Mouse (Mus musculus) forebrain, embryonic 13.5 days (tissue): ENCODE results near the gene Astn1. TPM values are rescaled to one million over a fixed set of nuclear protein-coding genes. Genes with fewer than 3 reads are reported as not detected.

ENCODE experiments used
- ATAC-seq: fragments of 200-750 bp; cut with Nextera tagmentation; 2 replicates; pipeline ENCODE4 v1.8.0; 2017
- H3K27ac ChIP-seq: fragments of 300-500 bp; sonication (generic); 2 replicates; pipeline ENCODE4 v1.5.1; 2015; ENCODE audit warnings: inconsistent platforms, mild to moderate bottlenecking, moderate library complexity
- H3K27me3 ChIP-seq: fragments of 300-500 bp; sonication (generic); 2 replicates; pipeline ENCODE4 v1.6.1; 2015; ENCODE audit warnings: mild to moderate bottlenecking, inconsistent platforms
- H3K36me3 ChIP-seq: fragments of 300-500 bp; sonication (generic); 2 replicates; pipeline ENCODE4 v1.6.1; 2015; ENCODE audit warnings: mild to moderate bottlenecking, inconsistent platforms; ENCODE audit not compliant: poor library complexity, severe bottlenecking
- H3K4me1 ChIP-seq: fragments of 300-500 bp; sonication (generic); 2 replicates; pipeline ENCODE4 v1.6.1; 2015; ENCODE audit warnings: inconsistent platforms
- H3K4me2 ChIP-seq: fragments of 300-500 bp; sonication (generic); 2 replicates; pipeline ENCODE4 v1.6.1; 2015; ENCODE audit warnings: inconsistent platforms, mild to moderate bottlenecking, moderate library complexity
- H3K4me3 ChIP-seq: fragments of 300-500 bp; sonication (generic); 2 replicates; pipeline ENCODE4 v1.5.1; 2015; ENCODE audit warnings: mild to moderate bottlenecking, inconsistent platforms
- H3K9ac ChIP-seq: fragments of 300-500 bp; sonication (generic); 2 replicates; pipeline ENCODE4 v1.6.1; 2015; ENCODE audit warnings: mild to moderate bottlenecking, inconsistent platforms
- H3K9me3 ChIP-seq: fragments of 300-500 bp; sonication (generic); replicated peaks from 2 replicates; pipeline ENCODE4 v1.6.1; 2016; ENCODE audit warnings: inconsistent platforms
- WGBS: fragments of 180-500 bp; shearing (Covaris S2); methylation state at CpG from one replicate; pipeline ENCODE4 v1.1.7; 2015; 5-methylcytosine and 5-hydroxymethylcytosine counted together
- polyA plus RNA-seq: library from polyadenylated mRNA; unstranded; fragments of >200 nt; fragmentation: Nextera tagmentation; extraction: Ambion mirVana; gene quantifications from 2 replicates; pipeline ENCODE4 v1.2.1, GENCODE M21; 2015

The Astn1 gene
- polyA plus RNA-seq, 1 experiment from 2014 or later: 24.7 TPM

- ATAC-seq: no peak
- Histone ChIP-seq H3K4me1 (no peaks in the 10 kb centered on the region; the same call in 1 of the 2 replicates), H3K4me2 (no peak overlapping the region), H3K27ac (no peak overlapping the region), H3K27me3 (no peaks in the 10 kb centered on the region), H3K9ac (no peak overlapping the region), H3K9me3 (no peaks in the 10 kb centered on the region), H3K4me3 (no peak overlapping the region), H3K36me3 (no peaks in the 10 kb centered on the region; the same call in 1 of the 2 replicates)
- WGBS: 83% methylated on average over 1 of the region's 1 CpGs
Observed at GRCm38 (mm10) chr1:158422739-158423138, 60.7 kb downstream of the Astn1 start.

GRCm38 (mm10) chr1:158446071-158446470 lies 84.0 kb downstream of the Astn1 start:
- Histone ChIP-seq H3K27ac (no peak overlapping the region), H3K4me3 (no peak overlapping the region), H3K27me3 (no peaks in the 10 kb centered on the region), H3K9me3 (no peaks in the 10 kb centered on the region), H3K9ac (no peak overlapping the region), H3K4me1 (peaks cover 9% of the 10 kb centered on the region), H3K4me2 (no peak overlapping the region), H3K36me3 (no peaks in the 10 kb centered on the region)
- 97% methylated on average over 1 of the region's 1 CpGs for WGBS
- no peak for ATAC-seq

- Histone ChIP-seq H3K36me3 (no peaks in the 10 kb centered on the region), H3K9me3 (no peaks in the 10 kb centered on the region), H3K27me3 (no peaks in the 10 kb centered on the region), H3K9ac (no peak overlapping the region), H3K4me2 (no peak overlapping the region), H3K27ac (no peak overlapping the region), H3K4me3 (no peak overlapping the region), H3K4me1 (peaks cover 9% of the 10 kb centered on the region)
- no peak for ATAC-seq
- WGBS: 40% methylated on average over 7 of the region's 7 CpGs
Observed at GRCm38 (mm10) chr1:158447956-158448355, 85.9 kb downstream of the Astn1 start.

- Histone ChIP-seq H3K9ac (no peak overlapping the region), H3K9me3 (no peaks in the 10 kb centered on the region), H3K4me2 (no peak overlapping the region), H3K27ac (no peak overlapping the region), H3K4me3 (no peak overlapping the region), H3K4me1 (peaks cover 6% of the 10 kb centered on the region), H3K27me3 (no peaks in the 10 kb centered on the region), H3K36me3 (no peaks in the 10 kb centered on the region)
- 0 out of 2 replicates have a peak, but pooled peaks have one; percentile 16 for ATAC-seq
Observed at GRCm38 (mm10) chr1:158452675-158453074, 90.6 kb downstream of the Astn1 start.

GRCm38 (mm10) chr1:158453587-158453986 lies 91.5 kb downstream of the Astn1 start:
- Histone ChIP-seq H3K9me3 (no peaks in the 10 kb centered on the region), H3K36me3 (no peaks in the 10 kb centered on the region), H3K27me3 (no peaks in the 10 kb centered on the region), H3K9ac (no peak overlapping the region), H3K27ac (no peak overlapping the region), H3K4me2 (no peak overlapping the region), H3K4me1 (no peaks in the 10 kb centered on the region), H3K4me3 (no peak overlapping the region)
- WGBS: 92% methylated on average over 5 of the region's 5 CpGs
- ATAC-seq: no peak

GRCm38 (mm10) chr1:158463975-158464374 lies 101.9 kb downstream of the Astn1 start:
- H3K9ac ChIP-seq: no peak overlapping the region
- H3K4me3 ChIP-seq: no peak overlapping the region
- no peak overlapping the region for H3K27ac ChIP-seq
- H3K4me1 ChIP-seq: peaks cover 18% of the 10 kb centered on the region
- no peak overlapping the region for H3K4me2 ChIP-seq
- ATAC-seq: no peak
- H3K9me3 ChIP-seq: no peaks in the 10 kb centered on the region
- 58% methylated on average over 6 of the region's 6 CpGs for WGBS
- no peaks in the 10 kb centered on the region for H3K27me3 ChIP-seq
- peaks cover 4% of the 10 kb centered on the region; the same call in 1 of the 2 replicates for H3K36me3 ChIP-seq

- no peak overlapping the region for H3K27ac ChIP-seq
- no peak overlapping the region for H3K4me2 ChIP-seq
- 46% methylated on average over 6 of the region's 6 CpGs for whole genome bisulfite sequencing
- no peaks in the 10 kb centered on the region for H3K27me3 ChIP-seq
- no peak overlapping the region for H3K4me3 ChIP-seq
- H3K4me1 ChIP-seq: peaks cover 18% of the 10 kb centered on the region
- ATAC-seq: no peak
- H3K36me3 ChIP-seq: peaks cover 4% of the 10 kb centered on the region; the same call in 1 of the 2 replicates
- H3K9ac ChIP-seq: no peak overlapping the region
- H3K9me3 ChIP-seq: no peaks in the 10 kb centered on the region
Observed at GRCm38 (mm10) chr1:158465286-158465685, 103.2 kb downstream of the Astn1 start.

GRCm38 (mm10) chr1:158477841-158478240 lies 115.8 kb downstream of the Astn1 start:
- no peak overlapping the region for H3K9ac ChIP-seq
- H3K36me3 ChIP-seq: peaks cover 18% of the 10 kb centered on the region
- no peaks in the 10 kb centered on the region for H3K27me3 ChIP-seq
- ATAC-seq: no peak
- no peaks in the 10 kb centered on the region for H3K4me1 ChIP-seq
- no peak overlapping the region for H3K4me3 ChIP-seq
- H3K4me2 ChIP-seq: no peak overlapping the region
- H3K9me3 ChIP-seq: no peaks in the 10 kb centered on the region
- WGBS: 97% methylated on average over 1 of the region's 1 CpGs
- no peak overlapping the region for H3K27ac ChIP-seq

GRCm38 (mm10) chr1:158480285-158480684 lies 118.2 kb downstream of the Astn1 start:
- peaks cover 6% of the 10 kb centered on the region for H3K36me3 ChIP-seq
- ATAC-seq: no peak
- no peaks in the 10 kb centered on the region for H3K4me1 ChIP-seq
- no peak overlapping the region for H3K9ac ChIP-seq
- H3K27ac ChIP-seq: no peak overlapping the region
- no peak overlapping the region for H3K4me3 ChIP-seq
- no peaks in the 10 kb centered on the region for H3K9me3 ChIP-seq
- WGBS: 82% methylated on average over 6 of the region's 6 CpGs
- no peaks in the 10 kb centered on the region for H3K27me3 ChIP-seq
- H3K4me2 ChIP-seq: no peak overlapping the region

GRCm38 (mm10) chr1:158483733-158484132 lies 121.7 kb downstream of the Astn1 start:
- 85% methylated on average over 2 of the region's 2 CpGs for WGBS
- Histone ChIP-seq H3K9ac (no peak overlapping the region), H3K36me3 (peaks cover 3% of the 10 kb centered on the region; the same call in 1 of the 2 replicates), H3K27me3 (no peaks in the 10 kb centered on the region), H3K4me1 (peaks cover 4% of the 10 kb centered on the region), H3K9me3 (no peaks in the 10 kb centered on the region), H3K4me3 (no peak overlapping the region), H3K27ac (no peak overlapping the region), H3K4me2 (no peak overlapping the region)
- ATAC-seq: no peak

GRCm38 (mm10) chr1:158489521-158490021 lies 127.5 kb downstream of the Astn1 start:
- 12% methylated on average over 4 of the region's 4 CpGs for WGBS
- H3K27me3 ChIP-seq: no peaks in the 10 kb centered on the region
- peaks cover 28% of the 10 kb centered on the region for H3K4me1 ChIP-seq
- peak overlapping the region; percentile 80 for H3K27ac ChIP-seq
- H3K4me3 ChIP-seq: no peak overlapping the region
- H3K9ac ChIP-seq: no peak overlapping the region
- H3K36me3 ChIP-seq: no peaks in the 10 kb centered on the region
- peak; percentile 82 for ATAC-seq
- H3K4me2 ChIP-seq: no peak overlapping the region
- H3K9me3 ChIP-seq: no peaks in the 10 kb centered on the region

- Histone ChIP-seq H3K27ac (peak overlapping the region; percentile 80), H3K36me3 (no peaks in the 10 kb centered on the region), H3K9ac (no peak overlapping the region), H3K4me2 (no peak overlapping the region), H3K4me1 (peaks cover 28% of the 10 kb centered on the region), H3K4me3 (no peak overlapping the region), H3K27me3 (no peaks in the 10 kb centered on the region), H3K9me3 (no peaks in the 10 kb centered on the region)
- peak; percentile 48 for ATAC-seq
- 6% methylated on average over 1 of the region's 1 CpGs for WGBS
Observed at GRCm38 (mm10) chr1:158490175-158490574, 128.1 kb downstream of the Astn1 start.

GRCm38 (mm10) chr1:158493289-158493688 lies 131.2 kb downstream of the Astn1 start:
- Histone ChIP-seq H3K9me3 (no peaks in the 10 kb centered on the region), H3K4me1 (peaks cover 28% of the 10 kb centered on the region), H3K4me2 (no peak overlapping the region), H3K4me3 (no peak overlapping the region), H3K36me3 (no peaks in the 10 kb centered on the region), H3K9ac (no peak overlapping the region), H3K27me3 (no peaks in the 10 kb centered on the region), H3K27ac (no peak overlapping the region)
- ATAC-seq: no peak
- 70% methylated on average over 3 of the region's 3 CpGs for WGBS
